Mouse (Mus musculus): ENCODE results near the gene Dcun1d3. TPM values are rescaled to one million over a fixed set of nuclear protein-coding genes. Genes with fewer than 3 reads are reported as not detected.

Dcun1d3 gene
- polyA plus RNA-seq, 1 experiment from 2014 or later = 3.4 TPM

DNA sequence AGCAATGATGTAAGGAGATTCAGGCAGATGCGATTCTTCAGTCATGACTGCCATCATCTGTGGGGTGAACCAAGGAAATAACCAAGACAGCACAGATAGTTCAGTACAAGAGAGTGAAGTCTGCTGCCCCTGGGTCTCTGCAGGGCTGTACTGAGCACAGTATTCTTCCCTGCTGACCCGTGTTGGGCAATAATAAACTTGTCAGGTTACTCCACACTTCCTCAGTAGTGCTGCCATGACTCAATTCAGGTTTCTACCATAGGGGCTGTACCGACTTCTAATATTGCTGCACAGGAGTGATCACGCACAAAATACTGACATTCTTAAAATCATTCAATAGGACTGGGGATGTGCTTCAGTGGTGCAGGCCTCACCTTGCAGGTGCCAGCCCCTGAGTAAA, 16.9 kb downstream of the Dcun1d3 start:
- no peak overlapping the region for H3K4me2 ChIP-seq (ENCODE audit: low read depth, low read length)
- no peak overlapping the region for H3K27ac ChIP-seq (ENCODE audit: low read depth)
- no peak for TF ChIP-seq CTCF (IDR thresholded peaks at IDR 0.05; ENCODE audit: low read depth)
- TF ChIP-seq EP300 (IDR thresholded peaks at IDR 0.05; ENCODE audit: low read depth) = no peak
- no peak overlapping the region for H3K4me3 ChIP-seq (ENCODE audit: low read depth, low read length)
- H3K9ac ChIP-seq (replicated peaks) = no peak overlapping the region
- H3K4me1 ChIP-seq (ENCODE audit: insufficient read depth) = peaks cover 16% of the 10 kb centered on the region
- DNase-seq (no peak), ATAC-seq (peak; percentile 78)
- no peaks in the 10 kb centered on the region for H3K27me3 ChIP-seq (ENCODE audit: insufficient read depth, low read length)
- no peaks in the 10 kb centered on the region; the same call in 1 of the 2 replicates for H3K36me3 ChIP-seq (replicated peaks; ENCODE audit: insufficient read depth, low read length)
- no peaks in the 10 kb centered on the region for H3K9me3 ChIP-seq (ENCODE audit: low read length)
- 74% methylated on average over 4 of the region's 4 CpGs for WGBS (ENCODE audit: insufficient replicate concordance)

GRCm38 (mm10) chr7:119875776-119876440, 20.2 kb downstream of the Dcun1d3 start:
- Histone ChIP-seq H3K4me3 (ENCODE audit: low read depth, low read length) (no peak overlapping the region), H3K9ac (replicated peaks) (no peak overlapping the region), H3K36me3 (replicated peaks; ENCODE audit: insufficient read depth, low read length) (no peaks in the 10 kb centered on the region; the same call in 1 of the 2 replicates), H3K27me3 (ENCODE audit: insufficient read depth, low read length) (no peaks in the 10 kb centered on the region), H3K4me1 (ENCODE audit: insufficient read depth) (peaks cover 12% of the 10 kb centered on the region; the same call in 1 of the 2 replicates), H3K9me3 (ENCODE audit: low read length) (no peaks in the 10 kb centered on the region), H3K4me2 (ENCODE audit: low read depth, low read length) (no peak overlapping the region), H3K27ac (ENCODE audit: low read depth) (no peak overlapping the region)
- no peak for ATAC-seq
- TF ChIP-seq EP300 (IDR thresholded peaks at IDR 0.05; ENCODE audit: low read depth) = no peak
- no peak for TF ChIP-seq CTCF (IDR thresholded peaks at IDR 0.05; ENCODE audit: low read depth)
- DNase-seq = no peak
- WGBS (ENCODE audit: insufficient replicate concordance) = 62% methylated on average over 3 of the region's 3 CpGs

- Histone ChIP-seq H3K4me3 (ENCODE audit: low read depth, low read length) (no peak overlapping the region), H3K27me3 (ENCODE audit: insufficient read depth, low read length) (no peaks in the 10 kb centered on the region), H3K4me1 (ENCODE audit: insufficient read depth) (no peaks in the 10 kb centered on the region), H3K27ac (ENCODE audit: low read depth) (no peak overlapping the region), H3K36me3 (replicated peaks; ENCODE audit: insufficient read depth, low read length) (no peaks in the 10 kb centered on the region; the same call in 1 of the 2 replicates), H3K4me2 (ENCODE audit: low read depth, low read length) (no peak overlapping the region), H3K9ac (replicated peaks) (no peak overlapping the region), H3K9me3 (ENCODE audit: low read length) (no peaks in the 10 kb centered on the region)
- DNase-seq (no peak), ATAC-seq (no peak)
- TF ChIP-seq EP300 (IDR thresholded peaks at IDR 0.05; ENCODE audit: low read depth) = no peak
- TF ChIP-seq CTCF (IDR thresholded peaks at IDR 0.05; ENCODE audit: low read depth) = no peak
- 65% methylated on average over 2 of the region's 2 CpGs for WGBS (ENCODE audit: insufficient replicate concordance)
Observed at GRCm38 (mm10) chr7:119873050-119873449, 23.0 kb downstream of the Dcun1d3 start.

- 91% methylated on average over 4 of the region's 4 CpGs for WGBS (ENCODE audit: insufficient replicate concordance)
- Histone ChIP-seq H3K27ac (ENCODE audit: low read depth) (no peak overlapping the region), H3K9me3 (ENCODE audit: low read length) (no peaks in the 10 kb centered on the region), H3K4me3 (ENCODE audit: low read depth, low read length) (no peak overlapping the region), H3K36me3 (replicated peaks; ENCODE audit: insufficient read depth, low read length) (no peaks in the 10 kb centered on the region; the same call in 1 of the 2 replicates), H3K4me1 (ENCODE audit: insufficient read depth) (no peaks in the 10 kb centered on the region), H3K9ac (replicated peaks) (no peak overlapping the region), H3K4me2 (ENCODE audit: low read depth, low read length) (no peak overlapping the region), H3K27me3 (ENCODE audit: insufficient read depth, low read length) (no peaks in the 10 kb centered on the region)
- TF ChIP-seq CTCF (IDR thresholded peaks at IDR 0.05; ENCODE audit: low read depth) = no peak
- no peak for DNase-seq
- no peak for ATAC-seq
Observed at GRCm38 (mm10) chr7:119872204-119872603, 23.9 kb downstream of the Dcun1d3 start.

DNA sequence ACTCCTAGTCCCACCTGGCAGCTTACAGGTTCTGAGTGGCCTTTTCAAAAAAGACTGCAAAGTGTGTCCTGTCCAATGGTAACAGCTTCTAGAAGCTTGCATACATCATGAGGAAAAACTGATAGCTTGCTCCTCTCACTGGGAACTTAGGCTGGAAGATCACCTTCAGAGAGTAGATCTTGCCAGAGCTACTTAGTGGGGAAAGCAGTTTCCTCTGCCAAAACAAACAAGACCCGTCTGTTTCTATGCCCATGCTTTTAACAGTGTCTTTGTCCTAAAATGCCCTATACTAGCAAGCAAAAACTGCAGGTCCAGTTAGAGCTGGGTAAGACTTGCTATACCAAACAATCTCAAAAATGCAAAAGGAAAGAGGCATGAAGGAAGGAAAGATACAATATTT, 30.0 kb downstream of the Dcun1d3 start:
- WGBS (ENCODE audit: insufficient replicate concordance) = 47% methylated on average over 1 of the region's 1 CpGs
- DNase-seq = no peak
- peaks cover 25% of the 10 kb centered on the region for H3K4me1 ChIP-seq (ENCODE audit: insufficient read depth)
- ATAC-seq = no peak
- peaks cover 4% of the 10 kb centered on the region; the same call in 1 of the 2 replicates for H3K36me3 ChIP-seq (replicated peaks; ENCODE audit: insufficient read depth, low read length)
- H3K27ac ChIP-seq (ENCODE audit: low read depth) = no peak overlapping the region
- no peaks in the 10 kb centered on the region for H3K9me3 ChIP-seq (ENCODE audit: low read length)
- H3K9ac ChIP-seq (replicated peaks) = no peak overlapping the region
- H3K4me2 ChIP-seq (ENCODE audit: low read depth, low read length) = no peak overlapping the region
- H3K27me3 ChIP-seq (ENCODE audit: insufficient read depth, low read length) = no peaks in the 10 kb centered on the region
- no peak overlapping the region for H3K4me3 ChIP-seq (ENCODE audit: low read depth, low read length)
- TF ChIP-seq EP300 (IDR thresholded peaks at IDR 0.05; ENCODE audit: low read depth) (no peak), CTCF (IDR thresholded peaks at IDR 0.05; ENCODE audit: low read depth) (no peak)

DNA sequence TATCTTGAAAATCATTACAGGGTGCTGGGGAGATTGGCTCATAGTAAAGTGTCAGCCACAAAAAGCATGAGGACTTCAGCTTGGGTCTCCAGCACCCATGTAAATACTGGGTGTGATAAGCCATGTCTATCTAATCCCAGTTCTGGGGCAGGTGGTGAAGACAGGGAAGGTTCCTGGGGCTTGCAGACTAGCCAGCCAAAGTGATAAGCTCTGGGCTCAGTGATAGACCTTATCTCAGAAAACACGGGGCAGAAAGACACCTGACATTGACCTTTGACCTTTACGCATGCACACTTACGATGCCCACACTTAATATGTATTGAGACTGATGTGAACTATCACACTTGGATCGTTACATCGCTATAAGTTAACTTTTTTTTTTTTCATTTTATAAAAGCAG, 31.6 kb downstream of the Dcun1d3 start:
- Histone ChIP-seq H3K4me3 (ENCODE audit: low read depth, low read length) (no peak overlapping the region), H3K27me3 (ENCODE audit: insufficient read depth, low read length) (no peaks in the 10 kb centered on the region), H3K27ac (ENCODE audit: low read depth) (no peak overlapping the region), H3K4me2 (ENCODE audit: low read depth, low read length) (no peak overlapping the region), H3K9ac (replicated peaks) (no peak overlapping the region), H3K4me1 (ENCODE audit: insufficient read depth) (peaks cover 26% of the 10 kb centered on the region), H3K9me3 (ENCODE audit: low read length) (no peaks in the 10 kb centered on the region), H3K36me3 (replicated peaks; ENCODE audit: insufficient read depth, low read length) (peaks cover 4% of the 10 kb centered on the region)
- no peak for ATAC-seq
- DNase-seq = no peak
- TF ChIP-seq EP300 (IDR thresholded peaks at IDR 0.05; ENCODE audit: low read depth) (no peak), CTCF (IDR thresholded peaks at IDR 0.05; ENCODE audit: low read depth) (no peak)
- WGBS (ENCODE audit: insufficient replicate concordance) = 54% methylated on average over 5 of the region's 5 CpGs

All from liver, postnatal 0 days (tissue).